ENCODE assay signal across 11 mouse cellular contexts in the genomic region with DNA sequence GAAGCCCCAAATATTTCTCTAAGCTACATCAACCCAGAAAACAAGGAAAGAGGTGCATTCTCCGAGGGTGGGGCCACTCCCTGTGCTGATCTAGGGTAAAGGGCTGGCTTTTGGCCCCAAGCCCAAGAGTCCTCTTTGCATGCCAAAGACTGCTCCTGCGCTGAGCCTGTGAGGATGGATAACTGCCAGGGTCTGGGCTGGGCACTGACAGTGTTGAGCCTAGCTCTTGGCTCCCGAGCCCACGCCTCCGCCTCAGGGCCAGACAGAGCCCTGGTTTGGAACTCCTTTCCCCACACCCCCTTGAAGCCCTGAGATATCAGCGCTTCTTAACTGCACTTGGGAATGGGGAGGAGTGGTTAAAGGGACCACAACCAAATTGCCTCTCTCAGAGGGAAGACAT. TPM values are rescaled to one million over a fixed set of nuclear protein-coding genes. Genes with fewer than 3 reads are reported as not detected.
DNase-seq lines count a peak whose midpoint lies in the region; ATAC-seq and TF ChIP-seq lines count a peak whose summit lies in the region.
"Had no signal": no experiment of that assay in that cellular context is flagged by ENCODE, and none has a peak within 500 bp of the region (broad histone marks: within the 10 kb centered on the region; RNA-seq: fewer than 3 reads in every experiment).

No protein-coding gene starts in this region.

- peak; percentile 75 for DNase-seq in kidney, adult 2 months
- peak; percentile 77 for DNase-seq in adrenal gland, adult 2 months
- peak; percentile 40 for DNase-seq in fibroblast of lung, adult 2 months (ENCODE audit: low read depth)
- peak; percentile 88 for DNase-seq in hindbrain, postnatal 0 days (ENCODE audit: low spot score)
- peak; percentile 87 for DNase-seq in midbrain, postnatal 0 days (ENCODE audit: low spot score)
- no peak for DNase-seq in left cerebral cortex, adult 8-10 months (ENCODE audit: low spot score in 2 of 2)
- no peak for DNase-seq in yolk sac, embryonic 10.5 days (ENCODE audit: low spot score)

- H3K9me3 ChIP-seq in kidney, embryonic 14.5 days (ENCODE audit: control insufficient read depth, low read length), result peaks cover 4% of the 10 kb centered on the region; the same call in 1 of the 2 replicates
- no peaks in the 10 kb centered on the region for H3K9me3 ChIP-seq in hindbrain, postnatal 0 days (ENCODE audit: low read length)
- no peaks in the 10 kb centered on the region for H3K9me3 ChIP-seq in midbrain, postnatal 0 days (ENCODE audit: low read length)

- H3K9ac ChIP-seq in kidney, embryonic 14.5 days (ENCODE audit: low read depth, low read length), result no peak overlapping the region
- H3K9ac ChIP-seq in hindbrain, postnatal 0 days (replicated peaks; ENCODE audit: low read length), result no peak overlapping the region
- no peak overlapping the region for H3K9ac ChIP-seq in midbrain, postnatal 0 days (replicated peaks; ENCODE audit: low read length, poor library complexity, severe bottlenecking)

- WGBS in kidney, adult 2 months, result 43% methylated on average over 6 of the region's 6 CpGs
- WGBS in kidney, embryonic 14.5 days, result 74% methylated on average over 6 of the region's 6 CpGs
- 30% methylated on average over 6 of the region's 6 CpGs for WGBS in hindbrain, postnatal 0 days
- WGBS in midbrain, postnatal 0 days, result 53% methylated on average over 6 of the region's 6 CpGs

- no peak overlapping the region for H3K4me3 ChIP-seq in kidney, adult 2 months (ENCODE audit: insufficient read depth, low read depth, low read length)
- no peak overlapping the region for H3K4me3 ChIP-seq in kidney, embryonic 14.5 days (ENCODE audit: low read length)
- no peak overlapping the region for H3K4me3 ChIP-seq in hindbrain, postnatal 0 days (ENCODE audit: low read length)
- no peak overlapping the region for H3K4me3 ChIP-seq in midbrain, postnatal 0 days (ENCODE audit: low read depth, low read length)
- H3K4me3 ChIP-seq: erythroblast, embryonic 14.5 days had no signal

- H3K4me1 ChIP-seq in kidney, adult 2 months (ENCODE audit: control insufficient read depth, insufficient read depth, low read length), result no peaks in the 10 kb centered on the region
- H3K4me1 ChIP-seq in kidney, embryonic 14.5 days (ENCODE audit: control insufficient read depth, insufficient read depth, low read length), result no peaks in the 10 kb centered on the region
- H3K4me1 ChIP-seq in hindbrain, postnatal 0 days (ENCODE audit: insufficient read depth, low read length), result no peaks in the 10 kb centered on the region; the same call in 1 of the 2 replicates
- no peaks in the 10 kb centered on the region for H3K4me1 ChIP-seq in midbrain, postnatal 0 days (ENCODE audit: insufficient read depth, low read length)

- no peaks in the 10 kb centered on the region for H3K27me3 ChIP-seq in kidney, adult 2 months (replicated peaks; ENCODE audit: control insufficient read depth, insufficient read depth, low read length)
- H3K27me3 ChIP-seq in kidney, embryonic 14.5 days (ENCODE audit: control insufficient read depth, insufficient read depth, low read length), result no peaks in the 10 kb centered on the region
- no peaks in the 10 kb centered on the region for H3K27me3 ChIP-seq in hindbrain, postnatal 0 days (ENCODE audit: insufficient read depth, low read length)
- no peaks in the 10 kb centered on the region for H3K27me3 ChIP-seq in midbrain, postnatal 0 days (ENCODE audit: insufficient read depth, low read length)

- no peaks in the 10 kb centered on the region for H3K36me3 ChIP-seq in kidney, adult 2 months (ENCODE audit: control insufficient read depth, insufficient read depth, low read length)
- no peaks in the 10 kb centered on the region for H3K36me3 ChIP-seq in kidney, embryonic 14.5 days (ENCODE audit: control insufficient read depth, insufficient read depth, low read length)
- H3K36me3 ChIP-seq in hindbrain, postnatal 0 days (ENCODE audit: insufficient read depth, low read length), result no peaks in the 10 kb centered on the region
- H3K36me3 ChIP-seq in midbrain, postnatal 0 days (ENCODE audit: insufficient read depth, low read length), result no peaks in the 10 kb centered on the region

- no peak overlapping the region for H3K27ac ChIP-seq in kidney, adult 2 months (ENCODE audit: insufficient read depth, low read depth, low read length)
- H3K27ac ChIP-seq in kidney, embryonic 14.5 days (ENCODE audit: low read depth, low read length), result no peak overlapping the region
- no peak overlapping the region for H3K27ac ChIP-seq in hindbrain, postnatal 0 days
- no peak overlapping the region for H3K27ac ChIP-seq in midbrain, postnatal 0 days (ENCODE audit: low read depth, low read length)
- H3K27ac ChIP-seq: macrophage had no signal

- no peak overlapping the region for H3K4me2 ChIP-seq in kidney, embryonic 14.5 days (replicated peaks; ENCODE audit: low read depth, low read length)
- H3K4me2 ChIP-seq in hindbrain, postnatal 0 days (ENCODE audit: low read depth, low read length), result no peak overlapping the region
- no peak overlapping the region for H3K4me2 ChIP-seq in midbrain, postnatal 0 days (ENCODE audit: low read depth, low read length, poor library complexity, severe bottlenecking)

- TF ChIP-seq POLR2A in kidney, adult 2 months (IDR thresholded peaks at IDR 0.05; ENCODE audit: low read depth, low read length), result no peak

- no peak for TF ChIP-seq CTCF in kidney, adult 2 months (conservative IDR thresholded peaks at IDR 0.05; ENCODE audit: insufficient read depth, insufficient read length, low read depth, low read length)
- TF ChIP-seq CTCF in hindbrain, postnatal 0 days (IDR thresholded peaks at IDR 0.05; ENCODE audit: low read depth), result no peak
- TF ChIP-seq CTCF in midbrain, postnatal 0 days (IDR thresholded peaks at IDR 0.05), result no peak

- no peak for ATAC-seq in kidney, embryonic 14.5 days (ENCODE audit: low FRiP score, low TSS enrichment)
- ATAC-seq in hindbrain, postnatal 0 days, result peak; percentile 69
- 0 out of 2 replicates have a peak, but pooled peaks have one; percentile 38 for ATAC-seq in midbrain, postnatal 0 days (ENCODE audit: low FRiP score)

RNA-seq across cellular contexts. Expression of a gene that starts 28.8 kb away (rescaled TPM):
- polyA plus RNA-seq in kidney, adult 2 months (2012; rRNA removed), result 1.4 and 2.6 TPM in 2 replicates
- not detected in 2 replicates for polyA plus RNA-seq in kidney, embryonic 14.5 days (2014; fragmentation: Nextera tagmentation; extraction: Ambion mirVana)
- total RNA-seq in adrenal gland, adult 2 months (2021), result 10 to 100 TPM in 1 of 2 experiments, 1 to 10 TPM in 1; 3.5 to 17.4 TPM
- polyA plus RNA-seq in adrenal gland, adult 2 months (2012; rRNA removed), result 7.7 and 11.9 TPM in 2 replicates
- not detected in 2 replicates for total RNA-seq in hindbrain, postnatal 0 days (2014; rRNA removed)
- not detected in 2 replicates for polyA plus RNA-seq in hindbrain, postnatal 0 days (2015; fragmentation: Nextera tagmentation; extraction: Ambion mirVana)
- total RNA-seq in midbrain, postnatal 0 days (2014; rRNA removed), result not detected in 2 replicates
- polyA plus RNA-seq in midbrain, postnatal 0 days (2015; fragmentation: Nextera tagmentation; extraction: Ambion mirVana), result not detected in 2 replicates
- not detected for total RNA-seq in left cerebral cortex, adult 8-10 months (2022)
- total RNA-seq: MEL had no signal
- polyA plus RNA-seq: erythroblast, embryonic 14.5 days; macrophage had no signal

Comparison
In these comparisons a context has a peak if more than half of its experiments do, and no peak if none do; other contexts are left out.
1. DNase-seq: peak in kidney, adult 2 months (single experiment), adrenal gland, adult 2 months (single experiment), fibroblast of lung, adult 2 months (single experiment), hindbrain, postnatal 0 days (single experiment) and midbrain, postnatal 0 days (single experiment); none in left cerebral cortex, adult 8-10 months (0 of 2) and yolk sac, embryonic 10.5 days (single experiment).